Mouse (Mus musculus): ENCODE measurements around the gene Tmc3.

Tmc3 gene

DNA sequence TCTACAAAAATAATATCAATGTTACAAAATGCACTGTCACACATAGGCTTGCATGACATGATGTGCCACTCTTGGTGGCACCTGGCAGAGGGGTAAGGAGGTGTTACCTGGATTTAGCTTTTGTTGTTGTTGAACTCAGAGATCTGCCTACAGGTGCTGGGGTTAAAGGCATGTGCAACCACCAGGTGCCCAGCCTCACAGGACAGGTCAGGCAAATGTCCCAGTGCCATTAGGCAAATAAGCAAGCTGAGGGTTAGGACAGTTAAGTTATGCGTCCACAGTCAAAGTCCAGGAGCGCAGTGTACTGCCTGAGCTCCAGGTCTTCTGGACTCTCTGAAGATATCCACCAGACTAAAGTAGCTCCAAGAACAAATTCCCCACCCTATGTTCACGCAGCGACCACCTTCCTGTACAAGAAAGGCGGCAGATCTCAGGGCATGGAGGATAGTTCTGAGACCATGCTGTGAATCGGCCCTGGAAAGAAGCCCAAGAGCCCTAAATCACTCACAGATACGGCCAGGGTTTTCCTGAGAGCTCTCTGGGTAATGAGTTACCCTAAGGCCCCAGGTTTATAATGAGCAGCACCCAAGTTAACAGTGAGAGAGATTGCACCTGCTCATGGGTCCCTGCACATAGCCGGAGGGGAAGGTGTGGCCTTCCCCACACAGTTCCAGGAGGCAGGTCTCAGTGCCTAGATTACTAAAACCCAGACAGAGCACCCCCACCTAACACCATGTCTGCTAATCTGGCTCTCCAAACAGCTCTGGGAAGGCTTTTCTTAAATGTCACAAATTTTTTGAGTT, 53.3 kb downstream of the Tmc3 start:
- no peak for DNase-seq (ENCODE audit: low read depth)

DNA sequence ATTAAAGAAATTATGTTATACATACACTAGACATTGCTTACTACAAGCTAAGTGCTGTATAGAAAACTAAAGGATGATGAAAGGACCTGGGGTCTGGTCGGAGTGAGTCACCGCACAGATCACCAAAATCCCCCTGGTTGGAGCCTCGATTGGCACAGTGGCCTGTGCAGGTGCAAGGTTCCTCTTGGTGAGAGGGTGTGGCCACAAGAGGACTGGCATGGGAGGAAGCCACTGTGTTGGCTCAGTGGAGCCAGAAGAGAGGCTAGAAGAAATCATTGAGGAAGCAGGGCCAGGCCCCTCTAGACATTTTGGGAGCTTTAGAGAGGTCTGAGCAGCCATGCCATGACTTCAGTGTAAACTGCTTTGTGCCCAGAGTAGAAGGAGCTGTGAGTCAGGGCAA, 54.4 kb downstream of the Tmc3 start:
- DNase-seq (ENCODE audit: low read depth), result no peak

DNA sequence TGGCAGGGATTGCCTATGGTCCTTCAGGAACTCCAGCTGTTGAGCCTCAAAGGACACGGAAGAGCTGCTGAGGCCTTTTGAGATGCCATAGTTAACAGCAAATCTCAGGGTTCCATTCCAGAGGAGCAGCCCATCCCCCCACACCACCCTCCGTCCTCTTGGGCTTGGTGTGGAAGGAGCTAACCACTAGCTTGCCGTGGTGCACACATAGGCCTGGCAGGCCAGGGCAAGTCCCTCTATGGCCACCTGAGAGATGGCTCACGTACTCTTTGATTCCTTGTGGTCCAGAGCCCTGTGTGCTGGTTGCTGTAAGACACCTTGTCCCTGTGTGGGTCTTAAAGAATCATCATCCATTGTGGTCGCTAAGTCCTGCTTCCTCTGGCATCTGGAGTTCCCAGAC, 55.9 kb downstream of the Tmc3 start:
- no peak for DNase-seq (ENCODE audit: low read depth)

GRCm38 (mm10) chr7:83641163-83641562, 56.4 kb downstream of the Tmc3 start:
- DNase-seq (ENCODE audit: low read depth), result no peak

- DNase-seq (ENCODE audit: low read depth), result no peak
Observed at GRCm38 (mm10) chr7:83643581-83643980, 58.9 kb downstream of the Tmc3 start.

GRCm38 (mm10) chr7:83644761-83645160, 60.0 kb downstream of the Tmc3 start:
- DNase-seq (ENCODE audit: low read depth), result no peak

DNA sequence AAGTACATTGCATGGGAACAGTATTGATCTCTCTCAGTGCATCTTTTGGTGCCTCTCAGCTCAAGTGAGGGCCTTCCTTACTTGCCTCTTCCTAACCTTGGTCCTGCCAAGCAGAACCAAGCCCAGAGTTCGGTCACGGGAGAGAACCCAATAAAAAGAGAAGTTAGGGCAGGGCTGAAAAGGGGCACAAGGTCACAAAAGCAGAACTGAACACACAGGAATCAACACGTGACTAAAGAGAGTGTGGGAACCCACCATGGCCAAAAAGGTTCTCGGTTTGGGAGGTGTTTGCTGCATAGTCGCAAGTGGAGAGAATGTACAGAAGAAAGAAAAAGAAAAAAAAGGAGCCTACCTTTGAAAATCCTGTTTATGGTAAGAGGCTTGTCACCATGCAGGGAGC, 60.7 kb downstream of the Tmc3 start:
- DNase-seq (ENCODE audit: low read depth), result no peak

DNA sequence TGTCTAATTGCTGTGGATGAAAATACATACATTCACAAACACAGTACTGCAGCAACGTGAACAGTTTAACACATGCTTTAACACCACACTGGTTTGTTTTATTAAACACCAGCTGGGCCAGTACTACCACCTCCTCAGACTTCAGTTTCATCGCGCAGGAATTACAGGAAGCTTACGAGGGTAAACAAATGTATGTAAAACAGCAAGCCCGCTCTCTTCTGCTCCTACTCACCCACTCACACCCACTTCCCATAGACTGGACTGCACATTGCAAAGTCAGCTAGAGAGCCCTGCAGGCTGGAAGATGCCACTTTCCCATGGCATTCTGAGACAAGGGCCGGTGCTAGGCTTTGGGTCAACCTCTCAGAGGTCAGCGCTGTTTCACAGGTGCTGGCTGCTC, 64.1 kb downstream of the Tmc3 start:
- DNase-seq (ENCODE audit: low read depth), result no peak

- no peak for DNase-seq (ENCODE audit: low read depth)
Observed at GRCm38 (mm10) chr7:83650638-83651037, 65.9 kb downstream of the Tmc3 start.

DNA sequence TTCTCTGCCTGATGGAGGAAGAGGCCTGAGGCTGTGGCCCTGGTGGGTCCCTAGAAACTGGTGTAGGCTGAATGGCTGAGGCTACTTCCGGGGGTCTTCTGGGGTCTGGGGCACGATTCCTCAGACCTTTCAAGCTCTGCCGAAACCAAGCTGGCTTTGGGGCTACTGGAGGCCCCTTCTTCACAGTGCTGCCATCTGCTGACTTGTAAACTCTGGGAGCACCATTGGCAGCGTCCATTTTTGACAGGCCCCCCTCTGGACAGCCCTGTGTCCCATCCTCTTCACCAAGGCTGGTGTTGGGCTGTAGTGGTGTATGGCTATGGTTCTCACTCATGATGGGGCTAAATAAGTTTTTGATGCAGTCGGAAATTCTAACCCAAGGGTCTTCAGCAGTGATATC, 67.8 kb downstream of the Tmc3 start:
- no peak for DNase-seq (ENCODE audit: low read depth)

DNA sequence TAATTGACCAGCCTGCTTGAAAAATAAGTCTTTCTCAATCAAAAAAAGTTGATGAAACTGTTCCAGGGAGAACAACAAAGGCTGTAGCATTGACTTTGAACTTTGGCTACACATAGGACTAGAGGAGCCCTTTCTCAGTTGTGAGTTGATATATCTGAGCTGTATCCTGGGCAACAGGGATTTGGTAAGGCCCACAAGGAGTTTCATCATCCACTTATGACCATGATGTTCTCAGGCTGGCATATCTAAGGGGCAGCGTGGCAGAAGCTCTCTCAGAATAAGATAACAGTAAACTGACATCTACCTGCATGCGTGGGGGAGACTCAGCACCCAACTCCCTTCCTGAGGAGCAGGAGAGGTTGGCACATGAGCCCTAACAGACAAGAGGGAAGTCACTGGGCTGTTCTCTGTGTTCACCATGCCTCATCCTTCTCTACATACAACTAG, 68.9 kb downstream of the Tmc3 start:
- no peak for DNase-seq (ENCODE audit: low read depth)

GRCm38 (mm10) chr7:83654196-83654595, 69.5 kb downstream of the Tmc3 start:
- no peak for DNase-seq (ENCODE audit: low read depth)

DNA sequence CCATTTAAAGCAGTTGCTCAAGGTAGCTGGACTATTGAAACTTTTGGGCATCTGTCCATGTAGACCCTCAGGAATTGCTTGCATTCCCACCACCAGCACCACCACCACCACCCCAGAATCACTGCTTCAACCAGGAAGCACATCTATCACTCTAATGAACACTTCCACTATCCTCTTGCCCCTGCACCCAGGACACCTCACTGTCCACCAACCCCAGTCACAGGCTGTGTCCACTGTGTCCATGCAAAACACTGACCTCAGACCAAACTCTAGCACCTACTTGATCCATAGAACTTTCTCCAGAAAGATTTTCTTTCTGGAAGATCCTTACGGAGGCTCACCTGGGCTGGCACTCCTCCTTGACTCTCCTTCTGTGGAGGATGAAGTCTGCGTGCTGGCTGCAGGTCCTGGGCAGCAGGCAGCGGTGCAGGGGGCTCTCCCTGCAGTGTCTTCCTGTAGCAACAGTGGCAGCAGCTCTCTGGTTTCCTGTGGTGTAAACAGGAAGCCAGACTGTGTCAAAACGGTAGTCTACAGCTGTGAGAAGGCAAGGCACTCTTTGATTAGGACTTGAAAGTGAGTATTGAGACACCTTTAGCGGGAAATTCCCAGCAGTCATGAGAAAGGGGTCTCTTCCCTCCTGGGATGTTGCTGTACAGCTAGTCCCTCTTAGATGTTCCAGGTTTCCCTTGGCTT, 70.4 kb downstream of the Tmc3 start:
- DNase-seq (ENCODE audit: low read depth), result peak; percentile 94

DNA sequence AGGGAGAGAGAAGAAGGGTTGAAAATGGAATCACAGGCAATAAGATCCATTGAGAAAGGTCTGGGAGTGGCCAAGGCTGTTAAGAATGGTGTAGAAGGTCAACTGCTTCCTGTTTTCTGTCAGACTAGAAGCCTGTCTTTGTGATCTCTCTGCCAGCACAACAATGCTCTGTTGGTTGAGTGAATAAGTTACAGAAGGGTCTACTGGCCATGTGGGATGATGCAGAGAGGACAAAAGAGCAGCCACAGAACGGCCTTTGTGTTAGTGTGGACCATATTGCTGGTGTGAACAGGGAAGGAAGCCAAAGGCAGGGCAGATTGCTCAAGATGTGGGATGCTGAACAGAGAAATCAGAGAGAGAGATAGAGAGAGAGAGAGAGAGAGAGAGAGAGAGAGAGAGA, 74.0 kb downstream of the Tmc3 start:
- DNase-seq (ENCODE audit: low read depth), result peak; percentile 61

GRCm38 (mm10) chr7:83659159-83660065, 74.7 kb downstream of the Tmc3 start:
- DNase-seq (ENCODE audit: low read depth), result peak; percentile 90

GRCm38 (mm10) chr7:83660273-83660691, 75.6 kb downstream of the Tmc3 start:
- peak; percentile 94 for DNase-seq (ENCODE audit: low read depth)

GRCm38 (mm10) chr7:83661031-83661430, 76.3 kb downstream of the Tmc3 start:
- peak; percentile 74 for DNase-seq (ENCODE audit: low read depth)

- DNase-seq (ENCODE audit: low read depth), result no peak
Observed at GRCm38 (mm10) chr7:83661763-83662162, 77.0 kb downstream of the Tmc3 start.

DNA sequence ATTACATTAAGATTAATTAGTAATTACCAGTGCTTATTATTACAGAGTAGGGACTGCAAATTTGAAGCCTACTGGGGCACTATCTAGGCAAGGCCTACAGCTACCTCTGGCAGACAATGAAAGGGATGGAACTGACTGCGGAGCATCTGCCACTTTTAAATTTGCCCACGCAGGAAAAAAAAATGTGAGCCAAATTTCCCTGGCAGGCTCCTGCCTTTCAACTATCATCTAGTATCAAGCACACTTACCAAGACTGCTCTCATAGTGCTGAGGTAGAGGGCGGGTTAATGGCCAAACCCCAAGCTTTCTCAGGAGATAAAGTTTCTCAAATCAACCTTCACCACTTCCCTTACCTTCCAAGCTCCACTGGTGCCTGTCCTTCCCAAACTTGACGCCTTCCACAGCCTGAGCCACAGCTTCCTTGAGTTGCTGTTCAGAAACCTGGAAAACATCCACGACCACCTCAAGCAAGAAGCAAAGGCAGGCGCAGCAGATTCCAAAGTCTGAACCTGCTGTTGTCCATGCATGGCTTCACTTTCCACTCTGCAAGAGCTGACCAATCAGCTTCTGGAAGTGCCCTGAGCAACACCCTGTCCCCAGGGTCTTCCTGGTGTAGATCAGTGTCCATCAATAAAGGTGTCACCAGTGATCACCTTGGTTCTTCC, 78.1 kb downstream of the Tmc3 start:
- no peak for DNase-seq (ENCODE audit: low read depth)

DNA sequence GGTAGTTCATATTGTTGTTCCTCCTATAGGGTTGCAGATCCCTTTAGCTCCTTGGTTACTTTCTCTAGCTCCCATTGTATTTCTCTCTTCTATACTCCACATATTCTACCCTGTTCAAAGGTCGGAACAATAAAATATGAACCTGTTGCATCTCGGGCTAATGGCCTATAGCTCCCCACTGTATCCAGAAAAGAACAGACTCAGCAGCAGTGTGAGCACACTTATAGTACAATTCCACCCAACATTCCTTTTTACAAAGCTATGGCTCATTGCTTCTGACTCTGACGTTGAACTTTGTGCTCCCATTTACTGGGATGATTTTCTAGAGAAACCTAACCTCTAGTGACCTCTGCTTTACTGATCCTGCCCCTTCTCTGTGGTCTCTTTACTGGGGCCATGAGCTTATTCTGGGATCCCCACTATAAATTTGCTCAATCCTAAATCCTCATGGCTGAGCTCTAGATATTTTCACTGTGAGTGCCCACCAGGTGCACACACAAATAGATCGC, 81.4 kb downstream of the Tmc3 start:
- DNase-seq (ENCODE audit: low read depth), result no peak

GRCm38 (mm10) chr7:83667936-83668645, 83.4 kb downstream of the Tmc3 start:
- DNase-seq (ENCODE audit: low read depth), result no peak
